Mouse (Mus musculus): Measurements from ENCODE around the gene Smim4. TPM values are rescaled to one million over a fixed set of nuclear protein-coding genes. Genes with fewer than 3 reads are reported as not detected.

Gene Smim4
- total and polyA plus RNA-seq, 3 experiments: 61.1 to 81.7 (median 81.3) TPM

DNA sequence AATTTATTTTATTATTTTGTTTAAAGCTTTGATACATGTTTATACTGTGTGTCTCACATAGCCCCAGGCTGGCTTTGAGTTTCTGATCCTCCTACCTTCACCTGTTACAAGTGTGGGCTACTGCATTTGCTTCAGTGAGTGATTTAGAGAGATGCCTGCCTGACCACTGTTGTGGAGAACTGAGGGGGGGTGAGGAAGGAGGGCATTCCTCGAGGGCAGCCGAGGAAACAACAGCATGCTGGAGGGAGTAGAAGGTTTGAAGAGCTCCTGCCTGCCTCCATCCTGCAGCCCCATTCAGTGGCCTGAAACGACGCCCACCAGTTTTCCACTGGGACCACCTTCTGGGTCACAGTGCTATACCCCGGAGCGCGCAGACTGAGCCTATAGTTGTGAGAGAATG, 36.7 kb upstream of the Smim4 start:
- Histone ChIP-seq H3K36me3 (ENCODE audit: control insufficient read depth, insufficient read depth, low read length) (no peaks in the 10 kb centered on the region), H3K4me3 (no peak overlapping the region), H3K27me3 (ENCODE audit: control insufficient read depth, insufficient read depth, low read length) (no peaks in the 10 kb centered on the region), H3K4me1 (ENCODE audit: control insufficient read depth, insufficient read depth, low read length) (peaks cover 5% of the 10 kb centered on the region), H3K9ac (ENCODE audit: low read depth, low read length) (no peak overlapping the region; the same call in 1 of the 2 replicates), H3K79me2 (replicated peaks; ENCODE audit: control insufficient read depth, insufficient read depth, low read length) (no peaks in the 10 kb centered on the region), H3K27ac (peak overlapping the region; percentile 42; the same call in 1 of the 2 replicates)
- intact Hi-C loops (cut with DNase I): no loop called here
- no peak for DNase-seq
- 50% methylated on average over 7 of the region's 7 CpGs for WGBS
- TF ChIP-seq CTCF (IDR thresholded peaks at IDR 0.05): no peak
- no peak for TF ChIP-seq POLR2A (IDR thresholded peaks at IDR 0.05; ENCODE audit: insufficient read depth, low read depth, low read length)
- TF ChIP-seq EP300 (IDR thresholded peaks at IDR 0.05; ENCODE audit: insufficient read depth, low read depth, low read length): no peak

DNA sequence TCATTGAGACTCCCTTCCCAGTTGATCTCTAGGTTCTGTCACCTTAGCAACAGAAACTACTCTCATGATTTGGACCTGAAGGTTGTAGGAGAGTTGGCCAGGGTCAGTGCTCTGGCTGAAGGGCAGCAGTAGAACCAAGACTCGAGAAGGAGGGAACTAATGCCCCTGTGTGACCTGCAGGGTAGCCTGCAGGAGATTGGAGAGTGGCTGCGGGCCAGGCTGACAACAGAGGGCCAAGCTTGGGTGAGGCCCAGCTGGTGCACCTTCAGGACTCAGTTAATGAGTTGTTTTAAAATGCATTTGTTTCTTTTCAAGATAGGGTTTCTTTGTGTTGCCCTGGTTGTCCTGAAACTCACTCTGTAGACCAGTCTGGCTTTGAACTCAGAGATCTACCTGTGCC, 36.3 kb upstream of the Smim4 start:
- Histone ChIP-seq H3K4me3 (no peak overlapping the region), H3K36me3 (ENCODE audit: control insufficient read depth, insufficient read depth, low read length) (no peaks in the 10 kb centered on the region), H3K9ac (ENCODE audit: low read depth, low read length) (no peak overlapping the region), H3K4me1 (ENCODE audit: control insufficient read depth, insufficient read depth, low read length) (peaks cover 5% of the 10 kb centered on the region), H3K27me3 (ENCODE audit: control insufficient read depth, insufficient read depth, low read length) (no peaks in the 10 kb centered on the region), H3K27ac (peak overlapping the region; percentile 42), H3K79me2 (replicated peaks; ENCODE audit: control insufficient read depth, insufficient read depth, low read length) (no peaks in the 10 kb centered on the region)
- TF ChIP-seq POLR2A (IDR thresholded peaks at IDR 0.05; ENCODE audit: insufficient read depth, low read depth, low read length): no peak
- TF ChIP-seq CTCF (IDR thresholded peaks at IDR 0.05): no peak
- TF ChIP-seq EP300 (IDR thresholded peaks at IDR 0.05; ENCODE audit: insufficient read depth, low read depth, low read length): no peak
- DNase-seq: peak in 1 of 2 experiments; percentile 61
- intact Hi-C loops (cut with DNase I): no loop called here
- WGBS: 18% methylated on average over 2 of the region's 2 CpGs

DNA sequence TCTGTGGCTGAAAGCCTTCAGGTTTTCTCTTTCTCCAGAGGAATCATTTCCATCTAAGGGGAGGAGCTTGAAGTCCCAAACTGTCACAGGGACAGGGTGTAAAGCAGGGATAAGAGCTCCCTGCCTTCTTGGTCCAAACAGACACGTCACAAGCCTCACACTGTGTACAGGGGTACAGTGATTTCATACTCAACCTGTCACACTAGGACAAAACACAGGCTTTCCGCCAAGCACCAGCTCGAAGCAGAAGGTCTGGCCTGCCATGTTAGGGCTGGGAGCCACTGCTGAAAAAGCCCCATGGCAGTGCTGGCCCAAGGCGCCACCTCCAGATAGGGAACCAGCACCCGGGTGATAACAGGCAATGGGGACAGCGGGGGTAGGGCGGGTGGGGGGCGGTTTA, 35.3 kb upstream of the Smim4 start:
- WGBS: 42% methylated on average over 8 of the region's 8 CpGs
- Histone ChIP-seq H3K27me3 (ENCODE audit: control insufficient read depth, insufficient read depth, low read length) (no peaks in the 10 kb centered on the region), H3K36me3 (ENCODE audit: control insufficient read depth, insufficient read depth, low read length) (no peaks in the 10 kb centered on the region), H3K4me1 (ENCODE audit: control insufficient read depth, insufficient read depth, low read length) (peaks cover 5% of the 10 kb centered on the region), H3K4me3 (no peak overlapping the region), H3K9ac (ENCODE audit: low read depth, low read length) (no peak overlapping the region), H3K27ac (peak overlapping the region; percentile 38), H3K79me2 (replicated peaks; ENCODE audit: control insufficient read depth, insufficient read depth, low read length) (no peaks in the 10 kb centered on the region)
- peak in 1 of 2 experiments; percentile 56 for DNase-seq
- no peak for TF ChIP-seq CTCF (IDR thresholded peaks at IDR 0.05)
- TF ChIP-seq EP300 (IDR thresholded peaks at IDR 0.05; ENCODE audit: insufficient read depth, low read depth, low read length): no peak
- no peak for TF ChIP-seq POLR2A (IDR thresholded peaks at IDR 0.05; ENCODE audit: insufficient read depth, low read depth, low read length)
- intact Hi-C loops (cut with DNase I): no loop called here

DNA sequence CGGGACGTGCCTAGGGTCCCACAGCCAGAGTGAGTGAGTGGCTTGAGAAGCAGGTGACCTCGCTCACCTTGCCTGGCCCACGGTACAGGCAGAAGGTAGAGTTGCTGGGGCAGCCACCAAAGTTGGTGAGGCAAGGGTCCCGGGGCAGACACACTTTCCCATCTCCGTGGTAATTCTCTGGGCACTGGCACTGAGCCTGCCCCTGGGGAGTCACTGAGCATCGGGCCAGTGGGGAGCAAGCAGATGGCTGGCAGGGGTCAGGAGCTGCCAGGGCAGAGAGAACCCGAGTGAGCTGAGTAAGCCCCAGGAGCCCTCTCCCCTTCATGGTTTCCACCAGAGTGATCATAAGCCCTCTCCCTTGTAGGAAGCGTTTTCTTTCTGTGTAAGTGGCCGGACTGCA, 32.9 kb upstream of the Smim4 start:
- WGBS: 81% methylated on average over 10 of the region's 10 CpGs
- intact Hi-C loops (cut with DNase I): no loop called here
- Histone ChIP-seq H3K27me3 (ENCODE audit: control insufficient read depth, insufficient read depth, low read length) (no peaks in the 10 kb centered on the region), H3K36me3 (ENCODE audit: control insufficient read depth, insufficient read depth, low read length) (no peaks in the 10 kb centered on the region), H3K4me3 (no peak overlapping the region), H3K4me1 (ENCODE audit: control insufficient read depth, insufficient read depth, low read length) (peaks cover 5% of the 10 kb centered on the region), H3K27ac (no peak overlapping the region), H3K79me2 (replicated peaks; ENCODE audit: control insufficient read depth, insufficient read depth, low read length) (no peaks in the 10 kb centered on the region), H3K9ac (ENCODE audit: low read depth, low read length) (no peak overlapping the region)
- TF ChIP-seq EP300 (IDR thresholded peaks at IDR 0.05; ENCODE audit: insufficient read depth, low read depth, low read length) (no peak), CTCF (IDR thresholded peaks at IDR 0.05) (no peak), POLR2A (IDR thresholded peaks at IDR 0.05; ENCODE audit: insufficient read depth, low read depth, low read length) (no peak)
- no peak for DNase-seq

DNA sequence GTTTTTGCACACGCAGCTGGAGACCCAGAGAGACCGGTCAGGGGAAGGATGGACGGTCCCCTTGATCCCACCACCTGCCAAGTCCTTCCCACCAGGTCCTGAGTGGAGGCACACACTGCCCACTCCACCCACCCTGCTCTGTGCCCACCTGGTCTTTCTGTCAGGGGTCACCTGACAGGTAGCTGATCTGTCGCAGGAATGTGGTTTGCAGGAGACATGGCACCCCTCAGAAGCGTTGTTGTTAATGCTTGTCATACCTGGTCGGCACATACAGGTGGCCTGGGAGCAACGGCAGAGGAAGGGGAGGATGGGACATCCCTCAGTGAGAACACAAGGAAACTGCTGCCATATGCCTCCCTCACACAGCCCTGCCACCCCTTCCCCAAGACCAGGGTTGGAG, 32.4 kb upstream of the Smim4 start:
- WGBS: 82% methylated on average over 7 of the region's 7 CpGs
- Histone ChIP-seq H3K36me3 (ENCODE audit: control insufficient read depth, insufficient read depth, low read length) (no peaks in the 10 kb centered on the region), H3K4me1 (ENCODE audit: control insufficient read depth, insufficient read depth, low read length) (peaks cover 5% of the 10 kb centered on the region), H3K4me3 (no peak overlapping the region), H3K79me2 (replicated peaks; ENCODE audit: control insufficient read depth, insufficient read depth, low read length) (no peaks in the 10 kb centered on the region), H3K27me3 (ENCODE audit: control insufficient read depth, insufficient read depth, low read length) (no peaks in the 10 kb centered on the region), H3K27ac (no peak overlapping the region), H3K9ac (ENCODE audit: low read depth, low read length) (no peak overlapping the region)
- no peak for DNase-seq
- intact Hi-C loops (cut with DNase I): no loop called here
- TF ChIP-seq CTCF (IDR thresholded peaks at IDR 0.05): no peak
- no peak for TF ChIP-seq EP300 (IDR thresholded peaks at IDR 0.05; ENCODE audit: insufficient read depth, low read depth, low read length)
- no peak for TF ChIP-seq POLR2A (IDR thresholded peaks at IDR 0.05; ENCODE audit: insufficient read depth, low read depth, low read length)

DNA sequence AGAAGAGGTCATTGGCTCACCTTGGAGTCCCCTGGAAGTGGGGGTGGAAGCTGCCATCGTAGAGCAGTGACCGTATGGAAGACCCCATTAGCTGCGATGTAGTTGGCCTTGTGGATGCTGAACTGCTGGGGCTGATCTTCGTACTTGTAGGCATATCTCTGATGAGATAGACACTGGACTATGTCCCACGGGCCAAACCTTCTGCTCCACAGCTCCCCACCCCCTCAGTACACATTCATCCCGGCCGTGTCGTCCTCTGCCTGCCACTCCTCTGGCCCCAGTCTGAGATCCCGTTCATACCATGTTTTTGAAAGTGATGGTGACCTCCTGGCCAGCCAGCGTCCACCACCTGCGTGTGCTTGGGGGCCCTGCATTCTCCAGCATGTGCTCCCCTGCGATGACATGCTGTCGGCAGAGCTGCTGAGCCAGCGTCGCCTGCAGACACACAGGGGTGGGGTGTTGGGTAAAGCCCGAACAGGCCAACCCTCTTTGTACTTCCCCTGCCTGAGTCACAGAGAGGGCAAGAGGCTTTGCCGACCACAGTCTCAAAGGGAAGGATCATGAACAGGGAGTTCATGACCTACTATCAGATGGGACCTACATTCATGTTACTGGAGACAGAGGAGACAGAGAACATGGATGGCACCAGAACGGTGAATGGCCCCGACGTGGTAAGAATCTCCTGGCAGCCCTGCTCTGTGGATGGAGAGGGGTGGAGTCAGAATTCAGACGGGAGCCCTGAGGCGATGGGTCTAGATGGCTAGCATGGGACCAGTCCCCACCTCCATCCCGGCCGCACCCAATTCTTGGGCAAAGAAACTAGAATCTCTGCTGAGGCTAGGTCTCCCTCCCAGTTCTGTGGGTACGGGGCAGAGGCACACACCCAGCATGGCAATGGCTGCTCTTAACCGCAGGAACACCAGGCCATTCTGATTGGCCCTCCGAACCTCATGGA, 31.7 kb upstream of the Smim4 start:
- Histone ChIP-seq H3K27ac (no peak overlapping the region), H3K36me3 (ENCODE audit: control insufficient read depth, insufficient read depth, low read length) (no peaks in the 10 kb centered on the region), H3K79me2 (replicated peaks; ENCODE audit: control insufficient read depth, insufficient read depth, low read length) (no peaks in the 10 kb centered on the region), H3K27me3 (ENCODE audit: control insufficient read depth, insufficient read depth, low read length) (no peaks in the 10 kb centered on the region), H3K4me1 (ENCODE audit: control insufficient read depth, insufficient read depth, low read length) (peaks cover 4% of the 10 kb centered on the region), H3K9ac (ENCODE audit: low read depth, low read length) (no peak overlapping the region), H3K4me3 (no peak overlapping the region)
- no peak for DNase-seq
- TF ChIP-seq CTCF (IDR thresholded peaks at IDR 0.05) (no peak), EP300 (IDR thresholded peaks at IDR 0.05; ENCODE audit: insufficient read depth, low read depth, low read length) (no peak)
- WGBS: 59% methylated on average over 27 of the region's 27 CpGs
- intact Hi-C loops (cut with DNase I): no loop called here

Data from heart, adult 2 months (tissue).